Mouse (Mus musculus) Muller cell, postnatal 12 days (primary cell): ENCODE measurements around the gene Notum.

Source experiments
- DNase-seq: peaks from one replicate; pipeline ENCODE4 v3.0.0-alpha.2; 2015; ENCODE audit errors: inconsistent ontology term

Notum gene

GRCm38 (mm10) chr11:120633520-120634343, 27.2 kb downstream of the Notum start, which contains the start of gene Mafg:
Gene Mafg (minus strand): TSS chr11:120633600.
- peak; percentile 95 for DNase-seq

- DNase-seq = peak; percentile 88
Observed at GRCm38 (mm10) chr11:120632559-120633519, 28.1 kb downstream of the Notum start.

- DNase-seq = no peak
Observed at GRCm38 (mm10) chr11:120631726-120632448, 29.1 kb downstream of the Notum start.

DNA sequence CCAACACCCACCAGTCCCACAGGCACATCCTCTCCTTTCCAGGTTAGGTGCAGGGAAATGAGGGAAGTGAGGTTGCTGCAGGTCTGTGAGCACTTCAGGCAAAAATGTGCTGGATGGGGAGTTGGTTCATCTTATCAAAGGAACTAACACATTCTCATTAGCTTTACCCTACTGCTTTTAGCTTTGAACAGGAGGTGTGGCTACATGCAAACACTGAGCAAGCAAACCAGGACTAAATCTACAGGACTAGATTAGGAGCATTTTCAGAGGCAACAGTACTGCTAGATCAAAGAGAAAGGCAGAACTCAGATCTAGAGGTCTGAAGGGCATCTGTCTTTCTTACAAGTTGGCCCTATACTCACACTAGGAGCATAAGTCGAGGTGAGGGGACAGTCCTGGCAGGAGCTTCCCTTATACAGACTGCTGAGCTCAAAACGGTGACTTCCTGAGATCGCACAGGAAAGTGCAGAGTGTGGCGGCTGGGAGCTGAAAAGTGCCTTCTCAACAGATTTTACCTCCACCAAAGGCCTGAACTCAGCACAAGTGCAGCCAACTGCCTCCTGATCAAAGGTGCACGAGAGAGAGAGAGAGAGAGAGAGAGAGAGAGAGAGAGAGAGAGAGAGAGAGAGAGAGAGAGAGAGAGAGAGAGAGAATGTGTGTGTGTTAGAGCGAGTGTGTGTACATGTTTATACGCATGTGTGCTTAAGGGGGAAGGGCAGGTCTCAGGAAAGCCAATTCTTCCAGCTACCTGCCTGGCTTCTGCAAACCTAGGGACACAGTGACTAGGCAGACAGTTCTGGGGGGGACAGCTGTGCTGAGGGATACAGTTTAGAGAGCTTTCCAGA, 29.9 kb downstream of the Notum start:
- no peak for DNase-seq

GRCm38 (mm10) chr11:120630401-120630871, 30.5 kb downstream of the Notum start:
- DNase-seq = peak; percentile 82

- DNase-seq = peak; percentile 46
Observed at GRCm38 (mm10) chr11:120629911-120630310, 31.1 kb downstream of the Notum start.

- no peak for DNase-seq
Observed at GRCm38 (mm10) chr11:120629341-120629730, 31.6 kb downstream of the Notum start.

- no peak for DNase-seq
Observed at GRCm38 (mm10) chr11:120628601-120629340, 32.2 kb downstream of the Notum start.

- DNase-seq = no peak
Observed at GRCm38 (mm10) chr11:120627468-120628300, 33.3 kb downstream of the Notum start.

GRCm38 (mm10) chr11:120626785-120627467, 34.0 kb downstream of the Notum start:
- DNase-seq = no peak

DNA sequence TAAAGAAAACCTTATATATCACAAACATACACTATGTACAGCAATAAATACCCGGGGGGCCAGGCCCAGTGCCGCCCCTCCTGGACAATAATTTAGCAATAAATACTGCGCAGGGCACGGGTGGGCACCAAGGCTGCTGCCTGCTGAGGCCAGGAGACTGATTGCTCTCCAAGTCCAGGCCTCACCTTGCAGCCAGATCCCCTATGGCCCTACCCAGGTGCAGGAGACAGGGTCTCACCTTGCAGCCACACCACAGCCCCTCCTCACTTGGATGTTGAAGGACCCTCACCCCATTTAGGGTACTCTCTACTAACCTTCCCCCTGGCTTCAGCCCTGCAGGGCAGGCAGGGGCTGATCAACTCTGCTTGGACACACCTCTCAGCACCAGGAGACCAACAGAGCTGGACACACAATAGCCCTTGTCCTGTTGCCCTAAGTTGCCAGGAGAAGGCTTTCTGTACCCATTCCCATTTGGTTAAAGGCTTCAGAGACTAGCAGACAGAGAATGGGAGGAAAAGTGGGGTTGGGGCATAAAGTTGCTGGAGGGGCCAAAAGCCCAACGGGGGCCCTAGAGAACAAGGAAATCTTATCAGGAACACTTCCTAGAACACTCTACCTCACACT, 35.7 kb downstream of the Notum start, which contains the start of gene Sirt7:
Gene Sirt7 (minus strand): TSS at position 89 of the 624 bp plus-strand sequence.
- DNase-seq = no peak

- peak; percentile 81 for DNase-seq
Observed at GRCm38 (mm10) chr11:120624680-120625111, 36.3 kb downstream of the Notum start.

- DNase-seq = peak; percentile 71
Observed at GRCm38 (mm10) chr11:120623961-120624679, 36.9 kb downstream of the Notum start.

DNA sequence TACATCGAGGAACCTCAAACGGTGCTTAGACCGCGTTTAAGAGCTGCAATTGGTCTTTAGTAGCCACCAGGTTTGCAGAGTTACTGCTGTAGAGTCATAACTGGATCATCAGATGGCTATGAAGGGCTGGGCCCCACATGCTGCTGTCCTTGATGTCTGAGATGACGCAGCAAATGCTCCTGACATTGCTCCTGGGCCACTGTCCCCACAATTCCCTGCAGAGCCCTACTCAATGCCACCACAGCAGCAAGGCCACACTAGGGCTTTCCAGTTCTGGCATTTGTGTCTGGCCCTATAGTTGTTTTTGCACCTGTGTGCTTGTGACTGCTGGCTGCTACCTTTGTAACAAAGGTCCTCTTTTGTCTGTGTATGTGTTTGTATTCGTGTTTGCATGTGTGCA, 38.2 kb downstream of the Notum start:
- no peak for DNase-seq

DNA sequence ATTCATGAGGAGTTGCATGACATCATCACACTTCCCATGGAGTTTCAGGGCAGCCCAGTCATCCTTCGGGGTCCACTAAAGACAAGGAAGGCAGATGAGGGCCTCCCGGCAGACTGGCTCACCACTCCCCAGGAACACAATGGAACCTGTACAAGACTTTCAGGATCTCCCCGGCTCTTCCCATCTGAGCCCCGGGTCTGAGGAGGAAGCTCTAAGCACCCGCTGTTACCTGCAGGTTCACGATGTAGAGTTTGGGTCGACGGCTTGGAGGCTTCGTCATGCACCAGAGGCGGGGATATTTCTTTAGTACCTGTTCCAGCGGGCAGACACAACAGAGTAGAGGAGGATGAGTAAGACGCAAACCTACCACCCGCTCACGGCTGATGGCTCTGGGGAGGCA, 40.8 kb downstream of the Notum start:
- DNase-seq = no peak

DNA sequence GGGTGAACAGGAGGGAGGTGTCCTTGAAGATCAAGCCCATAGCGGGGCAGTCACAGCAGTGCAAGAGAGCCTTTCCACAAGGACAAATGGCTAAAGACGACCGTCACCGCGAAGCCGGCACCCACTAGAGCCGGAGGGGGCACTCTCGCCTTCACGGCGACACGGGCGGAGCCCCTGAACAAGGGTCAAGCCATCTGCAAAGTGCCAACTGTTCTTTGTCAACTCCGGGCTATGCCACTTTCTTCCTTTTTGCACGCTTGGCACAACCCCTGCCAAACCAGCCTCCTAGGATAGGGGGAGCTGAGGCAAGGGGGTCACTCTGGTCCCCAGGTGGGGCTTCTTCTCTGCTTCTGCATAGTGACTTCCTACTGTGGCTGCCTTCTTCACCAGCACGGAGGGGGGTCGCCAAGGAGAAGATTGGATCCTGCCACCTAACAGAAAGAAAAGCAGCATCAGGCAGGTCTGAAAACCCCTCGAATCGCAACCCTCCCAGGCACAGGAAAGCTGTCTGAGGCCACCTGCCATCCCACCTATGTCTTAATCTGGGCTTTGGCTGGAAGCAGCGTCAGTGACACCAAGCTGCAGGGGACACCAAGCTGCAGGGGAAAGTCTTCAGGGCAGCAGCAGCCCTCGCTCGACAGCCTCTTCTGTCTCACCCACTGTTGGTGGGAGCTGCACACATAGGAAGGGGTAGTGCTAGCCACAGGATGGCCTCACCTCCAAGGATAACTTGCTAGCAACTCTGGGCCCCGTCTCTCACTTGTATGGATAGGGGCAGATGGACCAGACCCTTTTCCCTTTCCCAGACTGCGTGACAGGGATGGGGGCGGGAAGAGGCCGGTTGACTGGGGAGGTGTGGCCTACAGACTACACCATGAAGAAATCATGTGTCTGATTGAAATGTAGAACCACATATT, 42.1 kb downstream of the Notum start:
- DNase-seq = no peak
